In the genomic region with DNA sequence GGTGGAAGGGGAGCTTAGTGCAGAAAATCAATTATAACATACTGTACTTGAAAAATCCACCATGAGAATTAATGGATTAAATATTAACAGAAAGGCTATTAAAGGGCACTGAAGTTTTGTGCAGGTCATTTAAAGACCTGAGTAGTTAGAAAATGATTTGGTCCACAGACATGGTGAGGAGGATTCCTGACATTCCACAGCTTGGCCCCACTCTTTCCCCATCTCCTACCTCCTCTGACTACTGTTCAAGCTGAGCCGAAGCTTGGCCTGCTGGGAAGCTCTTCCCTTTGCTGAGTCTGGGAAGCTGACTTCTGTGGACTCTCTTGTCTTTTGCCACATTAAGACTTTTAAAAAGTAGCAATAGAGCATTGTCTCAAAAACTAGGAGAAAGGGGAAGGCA, we compare ENCODE assay signal across 12 mouse cellular contexts.
"Had no signal": no experiment of that assay in that cellular context is flagged by ENCODE, and none has a peak within 500 bp of the region (broad histone marks: within the 10 kb centered on the region; RNA-seq: fewer than 3 reads in every experiment).

No protein-coding gene starts in this region.

- H3K9me3 ChIP-seq: limb, embryonic 12.5 days; limb, embryonic 15.5 days; liver, embryonic 13.5 days; midbrain, embryonic 13.5 days had no signal

- ATAC-seq: hindbrain, postnatal 0 days; inflammation-experienced regulatory T-cells, adult 6 months; intestine, postnatal 0 days; midbrain, embryonic 13.5 days had no signal

- H3K36me3 ChIP-seq: limb, embryonic 12.5 days; liver, embryonic 13.5 days had no signal

- H3K4me1 ChIP-seq: limb, embryonic 12.5 days; limb, embryonic 15.5 days; liver, embryonic 13.5 days; midbrain, embryonic 13.5 days had no signal

- H3K27me3 ChIP-seq: limb, embryonic 12.5 days; limb, embryonic 15.5 days; liver, embryonic 13.5 days; midbrain, embryonic 13.5 days had no signal

- H3K4me3 ChIP-seq: limb, embryonic 12.5 days; limb, embryonic 15.5 days; liver, embryonic 13.5 days; midbrain, embryonic 13.5 days had no signal

- H3K4me2 ChIP-seq: limb, embryonic 12.5 days; limb, embryonic 15.5 days; liver, embryonic 13.5 days; midbrain, embryonic 13.5 days had no signal

- DNase-seq: left cerebral cortex, postnatal 4 days; liver, embryonic 13.5 days; lung, adult 2 months; thymus, adult 18-20 months; thymus, postnatal 36 days had no signal

- H3K9ac ChIP-seq: limb, embryonic 12.5 days; limb, embryonic 15.5 days; liver, embryonic 13.5 days; midbrain, embryonic 13.5 days had no signal

- H3K27ac ChIP-seq: hindbrain, postnatal 0 days; limb, embryonic 12.5 days; limb, embryonic 15.5 days; liver, embryonic 13.5 days; macrophage; midbrain, embryonic 13.5 days had no signal
